Mouse (Mus musculus): Measurements from ENCODE around the gene Prn.

The Prn gene

GRCm38 (mm10) chr2:131905776-131906175 is 4.0 kb upstream of the Prn start:
- in situ Hi-C loops (cut with MboI; ENCODE audit: unreplicated experiment in 2 of 2): no loop called here

- in situ Hi-C loops (cut with MboI; ENCODE audit: unreplicated experiment in 2 of 2): no loop called here
Measured at GRCm38 (mm10) chr2:131906266-131906665, 3.5 kb upstream of the Prn start.

- in situ Hi-C loops (cut with MboI; ENCODE audit: unreplicated experiment in 2 of 2): no loop called here
Measured at GRCm38 (mm10) chr2:131906846-131907245, 2.9 kb upstream of the Prn start.

- in situ Hi-C loops (cut with MboI; ENCODE audit: unreplicated experiment in 2 of 2): no loop called here
Measured at GRCm38 (mm10) chr2:131907311-131907710, 2.4 kb upstream of the Prn start.

- in situ Hi-C loops (cut with MboI; ENCODE audit: unreplicated experiment in 2 of 2): no loop called here
Measured at GRCm38 (mm10) chr2:131908351-131908861, 1.4 kb upstream of the Prn start.

- in situ Hi-C loops (cut with MboI; ENCODE audit: unreplicated experiment in 2 of 2): no loop called here
Measured at GRCm38 (mm10) chr2:131908906-131909305, 851 bp upstream of the Prn start.

- in situ Hi-C loops (cut with MboI; ENCODE audit: unreplicated experiment in 2 of 2): no loop called here
Measured at GRCm38 (mm10) chr2:131910847-131911246, 1.1 kb downstream of the Prn start.

- in situ Hi-C loops (cut with MboI; ENCODE audit: unreplicated experiment in 2 of 2): no loop called here
Measured at GRCm38 (mm10) chr2:131911341-131911740, 1.6 kb downstream of the Prn start.

GRCm38 (mm10) chr2:131912526-131913258 is 2.9 kb downstream of the Prn start:
- in situ Hi-C loops (cut with MboI; ENCODE audit: unreplicated experiment in 2 of 2): no loop called here

GRCm38 (mm10) chr2:131932275-131932902 is 22.6 kb downstream of the Prn start:
- in situ Hi-C loops (cut with MboI; ENCODE audit: unreplicated experiment in 2 of 2): loop anchor here in 1 of 2 experiments (25.0 kb wide), 1 partner anchor 395 kb away; no protein-coding TSS in a partner anchor

- in situ Hi-C loops (cut with MboI; ENCODE audit: unreplicated experiment in 2 of 2): loop anchor here in 1 of 2 experiments (25.0 kb wide), 1 partner anchor 396 kb away; no protein-coding TSS in a partner anchor
Measured at GRCm38 (mm10) chr2:131933013-131933412, 23.3 kb downstream of the Prn start.

GRCm38 (mm10) chr2:131933598-131933997 is 23.8 kb downstream of the Prn start:
- in situ Hi-C loops (cut with MboI; ENCODE audit: unreplicated experiment in 2 of 2): loop anchor here in 1 of 2 experiments (25.0 kb wide), 1 partner anchor 396 kb away; no protein-coding TSS in a partner anchor

GRCm38 (mm10) chr2:131934243-131934642 is 24.5 kb downstream of the Prn start:
- in situ Hi-C loops (cut with MboI; ENCODE audit: unreplicated experiment in 2 of 2): loop anchor here in 1 of 2 experiments (25.0 kb wide), 1 partner anchor 397 kb away; no protein-coding TSS in a partner anchor

- in situ Hi-C loops (cut with MboI; ENCODE audit: unreplicated experiment in 2 of 2): loop anchor here (5.0 to 25.0 kb wide), 4 partner anchors 33 to 398 kb away; no protein-coding TSS in a partner anchor
Measured at GRCm38 (mm10) chr2:131935390-131936105, 25.8 kb downstream of the Prn start.

- in situ Hi-C loops (cut with MboI; ENCODE audit: unreplicated experiment in 2 of 2): loop anchor here (5.0 to 25.0 kb wide), 4 partner anchors 34 to 399 kb away; no protein-coding TSS in a partner anchor
Measured at GRCm38 (mm10) chr2:131936410-131936809, 26.7 kb downstream of the Prn start.

GRCm38 (mm10) chr2:131939404-131940111 is 29.8 kb downstream of the Prn start:
- in situ Hi-C loops (cut with MboI; ENCODE audit: unreplicated experiment in 2 of 2): loop anchor here (5.0 to 25.0 kb wide), 4 partner anchors 37 to 402 kb away; no protein-coding TSS in a partner anchor

- in situ Hi-C loops (cut with MboI; ENCODE audit: unreplicated experiment in 2 of 2): loop anchor here in 1 of 2 experiments (25.0 kb wide), 1 partner anchor 403 kb away; no protein-coding TSS in a partner anchor
Measured at GRCm38 (mm10) chr2:131940506-131940905, 30.7 kb downstream of the Prn start.

GRCm38 (mm10) chr2:131941501-131941900 is 31.7 kb downstream of the Prn start:
- in situ Hi-C loops (cut with MboI; ENCODE audit: unreplicated experiment in 2 of 2): loop anchor here in 1 of 2 experiments (25.0 kb wide), 1 partner anchor 404 kb away; no protein-coding TSS in a partner anchor

GRCm38 (mm10) chr2:131944370-131944769 is 34.6 kb downstream of the Prn start:
- in situ Hi-C loops (cut with MboI; ENCODE audit: unreplicated experiment in 2 of 2): loop anchor here in 1 of 2 experiments (25.0 kb wide), 1 partner anchor 407 kb away; no protein-coding TSS in a partner anchor

- in situ Hi-C loops (cut with MboI; ENCODE audit: unreplicated experiment in 2 of 2): loop anchor here in 1 of 2 experiments (25.0 kb wide), 1 partner anchor 408 kb away; no protein-coding TSS in a partner anchor
Measured at GRCm38 (mm10) chr2:131945225-131945624, 35.5 kb downstream of the Prn start.

Measured in v-Abl transformed pro-B cells (cell line).